Mouse (Mus musculus) neutrophil, adult 5-6 weeks (primary cell): ENCODE measurements around the gene Dnm3. TPM values are rescaled to one million over a fixed set of nuclear protein-coding genes. Genes with fewer than 3 reads are reported as not detected.

Source experiments
- ATAC-seq: fragments of 151-379, 151-347 bp; 2 replicates; pipeline ENCODE4 v1.8.0; 2017; ENCODE audit warnings: mild to moderate bottlenecking, moderate TSS enrichment; ENCODE audit not compliant: insufficient number of reproducible peaks, poor library complexity, low FRiP score, severe bottlenecking; ENCODE audit errors: extremely low read depth
- total RNA-seq: library from RNA; stranded (forward); fragments of 200-1000 nt; gene quantifications from 2 replicates; pipeline ENCODE4 v1.2.3, GENCODE M21; 2017

Dnm3 gene
- total RNA-seq, 1 experiment from 2014 or later: not detected

DNA sequence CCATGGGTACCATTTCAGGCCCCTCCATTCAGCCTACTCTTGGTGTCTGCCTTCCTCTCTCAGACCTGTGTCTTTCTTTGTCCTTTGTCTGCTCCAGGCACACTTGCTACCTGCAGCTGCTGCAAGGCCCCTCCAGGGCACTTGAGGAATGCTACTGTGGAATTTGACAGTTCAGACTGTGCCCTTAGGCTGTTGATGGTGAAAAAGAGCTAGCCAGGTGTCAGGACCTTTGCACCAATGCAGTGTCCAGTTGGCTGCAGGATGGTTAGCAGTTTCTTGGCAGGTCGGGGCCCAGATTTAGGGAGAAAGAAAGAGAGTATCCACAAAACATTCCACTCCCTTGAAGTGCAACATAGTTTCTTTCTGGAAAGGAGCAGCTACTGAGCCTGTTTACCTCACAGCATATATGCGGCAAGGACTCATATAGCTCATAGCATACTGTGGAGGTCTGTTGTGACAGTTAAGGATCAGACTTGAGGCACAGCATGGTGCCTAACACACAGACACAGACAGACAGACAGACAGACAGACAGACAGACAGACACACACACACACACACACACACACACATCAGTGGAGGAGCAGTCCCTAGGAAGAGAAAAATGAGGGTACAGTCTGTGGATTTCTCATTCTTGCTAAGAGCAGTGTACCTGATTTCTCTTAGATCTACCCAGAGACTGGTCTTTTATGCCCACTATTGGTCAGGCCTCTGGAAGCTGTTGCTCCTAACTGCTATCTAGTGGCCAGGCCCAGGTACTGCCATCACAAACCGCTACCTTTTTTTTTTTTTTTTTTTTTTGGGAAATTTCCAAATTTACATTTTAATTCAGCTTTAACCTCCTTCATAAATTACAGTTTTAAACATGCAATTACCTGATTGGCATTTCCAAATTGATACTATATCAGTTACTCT, 515.1 kb downstream of the Dnm3 start:
- peak; percentile 86 for ATAC-seq

DNA sequence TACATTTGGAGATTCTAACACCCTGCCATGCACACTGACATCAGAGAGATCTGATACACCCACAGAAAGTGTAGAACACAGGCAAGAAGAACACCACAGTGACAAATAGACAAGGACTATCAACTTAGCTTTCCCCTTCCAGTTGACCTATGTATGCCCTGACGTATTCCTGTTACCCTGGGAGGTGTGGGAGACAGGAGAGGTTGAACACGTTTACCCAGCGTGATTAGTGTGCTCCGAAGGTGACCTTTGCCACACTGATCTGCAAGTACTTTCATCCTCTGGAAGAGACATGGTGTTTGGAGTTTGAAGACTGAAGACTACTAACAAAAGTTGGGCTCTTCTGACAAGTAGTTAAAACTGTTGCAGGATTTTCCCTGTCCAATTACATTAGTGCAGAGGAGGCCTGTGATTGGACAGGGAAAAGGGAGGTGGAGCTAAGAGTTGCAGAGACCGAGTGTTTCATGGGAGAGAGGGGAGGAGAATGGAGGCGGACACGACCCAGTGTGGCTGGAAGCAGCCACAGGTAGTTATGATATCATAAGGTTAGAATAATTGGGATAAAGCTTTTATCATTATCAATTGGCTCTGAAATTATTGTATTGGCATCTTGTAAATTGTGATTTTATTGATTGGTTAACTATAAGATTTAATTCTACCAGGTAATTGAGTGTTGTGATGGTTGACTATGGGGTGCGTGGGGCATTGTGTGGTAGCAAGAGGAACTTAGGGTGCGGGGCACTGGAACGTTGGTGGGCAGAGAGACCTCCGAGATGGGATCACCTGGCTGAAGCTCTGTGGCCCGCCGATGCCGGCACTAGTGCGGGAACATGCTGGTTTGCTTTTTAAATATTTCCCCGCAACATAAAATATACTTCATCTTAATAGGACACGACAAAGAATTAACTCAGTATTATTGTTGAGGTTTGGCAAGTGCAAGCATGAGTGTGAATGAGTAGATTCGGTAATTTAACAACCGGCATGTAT, 519.6 kb downstream of the Dnm3 start:
- ATAC-seq: no peak

DNA sequence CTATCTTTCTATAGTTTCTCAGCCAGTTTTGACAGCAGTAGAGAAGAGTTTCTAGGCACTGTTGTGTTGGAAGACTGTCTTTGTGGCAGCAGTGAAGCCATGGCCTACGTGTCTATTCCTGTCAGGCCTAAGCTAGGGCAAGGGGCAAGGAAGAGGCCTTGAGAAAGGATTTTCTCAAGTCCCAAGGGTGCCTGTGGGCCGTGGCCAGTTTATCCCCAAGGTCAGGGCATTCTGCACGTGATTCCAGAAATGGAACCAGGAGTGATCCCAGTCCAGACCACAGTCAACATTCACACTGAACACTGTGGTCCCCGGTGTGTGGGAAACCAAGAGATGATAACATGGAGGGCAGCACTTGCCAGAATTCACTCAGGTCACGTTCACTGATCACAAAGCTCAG, 522.0 kb downstream of the Dnm3 start:
- no peak for ATAC-seq

DNA sequence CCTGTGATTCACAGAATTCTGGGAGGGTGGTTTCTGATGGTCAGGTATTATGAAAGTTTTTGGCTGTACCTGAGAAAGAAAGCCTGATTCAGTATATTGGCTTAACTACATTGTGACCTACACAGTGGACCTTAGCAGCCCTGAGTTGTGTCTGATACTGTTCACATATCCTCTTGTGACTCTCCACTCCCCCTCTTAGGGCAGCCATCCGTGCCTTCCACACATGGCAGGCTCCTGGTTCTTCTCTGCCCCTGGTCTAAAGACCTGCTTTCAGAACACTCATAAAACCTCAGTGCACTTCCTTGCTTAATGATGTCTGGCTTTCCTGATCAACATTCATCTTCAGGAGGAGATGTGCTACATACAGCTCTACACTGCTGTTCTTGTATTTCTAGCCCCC, 525.2 kb downstream of the Dnm3 start:
- no peak for ATAC-seq

DNA sequence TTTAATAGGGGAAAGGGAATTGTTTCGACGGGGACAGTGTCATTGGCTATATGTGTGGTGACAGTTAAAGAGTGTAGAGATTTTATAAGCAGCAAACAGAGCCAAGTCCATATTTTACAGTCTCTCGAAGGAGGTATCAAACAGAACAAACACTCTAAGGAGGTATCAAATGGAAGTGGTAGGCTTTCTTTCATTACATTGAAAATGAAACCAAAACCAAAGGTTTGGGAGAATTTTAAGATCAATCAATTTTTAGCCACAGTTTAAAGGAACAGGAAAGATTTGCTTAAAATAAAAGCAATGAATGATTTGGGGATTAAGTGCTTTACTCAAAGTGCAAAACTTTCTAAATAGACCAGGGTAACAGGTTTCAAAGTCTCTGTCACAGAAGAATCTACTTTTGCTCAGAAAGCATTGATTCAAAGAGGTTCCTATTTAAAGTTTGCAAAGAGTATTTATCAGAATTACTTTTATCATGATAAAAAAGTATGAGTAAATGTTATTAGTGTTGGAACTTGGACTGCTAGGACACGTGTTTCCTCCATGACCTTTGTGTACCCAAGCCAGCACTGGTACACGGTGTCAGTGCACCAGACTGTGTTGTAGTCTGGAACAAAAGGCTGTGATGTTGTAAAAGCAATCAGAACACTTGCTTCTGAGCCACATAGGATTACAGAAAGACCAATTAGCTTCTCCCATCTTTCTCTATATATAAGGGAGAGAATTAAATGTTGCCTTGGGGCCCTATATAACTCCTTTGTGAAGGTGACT, 526.6 kb downstream of the Dnm3 start:
- no peak for ATAC-seq

DNA sequence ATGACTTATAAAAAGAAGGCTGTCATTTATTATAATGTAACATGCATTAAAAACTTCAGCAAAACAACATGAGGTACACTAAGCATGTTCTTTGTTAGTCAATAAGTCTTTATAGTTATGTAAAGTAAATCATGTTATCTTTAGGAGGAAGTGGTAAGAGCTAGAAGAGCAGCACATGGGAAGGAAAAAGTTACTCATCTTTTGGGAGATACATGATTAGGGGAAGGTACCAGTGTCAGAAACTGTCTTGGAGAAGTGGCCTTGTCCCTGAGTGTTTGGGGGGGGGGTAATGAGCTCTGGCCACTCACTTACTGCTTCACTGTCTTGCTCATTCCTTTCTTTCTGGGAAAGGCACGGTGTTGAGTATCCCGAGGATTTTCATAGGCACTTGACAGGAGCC, 535.8 kb downstream of the Dnm3 start:
- ATAC-seq: no peak

Other genes starting within 250 kb of the Dnm3 start
- 5.3 and 7.6 TPM in 2 replicates for gene Mettl13, start 70.5 kb upstream of the Dnm3 start, total RNA-seq
- gene Vamp4, start 92.5 kb upstream of the Dnm3 start, total RNA-seq: 70.0 and 81.5 TPM in 2 replicates
- not detected in 2 replicates for gene Myoc, start 161.1 kb upstream of the Dnm3 start, total RNA-seq
- gene Myocos, start 180.2 kb upstream of the Dnm3 start, total RNA-seq: not detected in 2 replicates